Mouse (Mus musculus) embryonic facial prominence, embryonic 13.5 days (tissue): ENCODE measurements at regions not wholly inside any gene's neighbourhood (a gene's known extent, or its start where the extent isn't known, plus 50 kb on each side); places are given as distances from the start of the nearest gene placed in this dataset.

Source experiments
- ATAC-seq: fragments of 200-750 bp; cut with Nextera tagmentation; 2 replicates; pipeline ENCODE4 v1.8.0; 2017; ENCODE audit warnings: low read depth; ENCODE audit not compliant: insufficient number of reproducible peaks, insufficient read depth, low FRiP score, low TSS enrichment
- H3K27ac ChIP-seq: fragments of 300-500 bp; sonication (generic); 2 replicates; pipeline ENCODE4 v1.5.1; 2015; ENCODE audit warnings: moderate library complexity, mild to moderate bottlenecking, inconsistent platforms
- H3K27me3 ChIP-seq: fragments of 300-500 bp; sonication (generic); 2 replicates; pipeline ENCODE4 v1.6.1; 2015; ENCODE audit warnings: mild to moderate bottlenecking, inconsistent platforms
- H3K36me3 ChIP-seq: fragments of 300-500 bp; sonication (generic); 2 replicates; pipeline ENCODE4 v1.6.1; 2015; ENCODE audit warnings: mild to moderate bottlenecking, inconsistent platforms
- H3K4me1 ChIP-seq: fragments of 300-500 bp; sonication (generic); 2 replicates; pipeline ENCODE4 v1.6.1; 2015; ENCODE audit warnings: inconsistent platforms
- H3K4me2 ChIP-seq: fragments of 300-500 bp; sonication (generic); 2 replicates; pipeline ENCODE4 v1.6.1; 2015; ENCODE audit warnings: moderate library complexity, mild to moderate bottlenecking, inconsistent platforms
- H3K4me3 ChIP-seq: fragments of 300-500 bp; sonication (generic); 2 replicates; pipeline ENCODE4 v1.5.1; 2015; ENCODE audit warnings: mild to moderate bottlenecking, inconsistent platforms
- H3K9ac ChIP-seq: fragments of 300-500 bp; sonication (generic); 2 replicates; pipeline ENCODE4 v1.6.1; 2015; ENCODE audit warnings: mild to moderate bottlenecking, inconsistent platforms
- H3K9me3 ChIP-seq: fragments of 300-500 bp; sonication (generic); 2 replicates; pipeline ENCODE4 v1.6.1; 2016; ENCODE audit warnings: inconsistent platforms
- WGBS: fragments of 180-500 bp; shearing (Covaris S2); methylation state at CpG from one replicate; pipeline ENCODE4 v1.1.7; 2015; ENCODE audit warnings: mixed read lengths; 5-methylcytosine and 5-hydroxymethylcytosine counted together

- H3K27ac ChIP-seq = no peak overlapping the region
- no peaks in the 10 kb centered on the region for H3K36me3 ChIP-seq
- ATAC-seq = no peak
- no peak overlapping the region for H3K4me2 ChIP-seq
- 50% methylated on average over 6 of the region's 6 CpGs for WGBS
- H3K4me3 ChIP-seq = no peak overlapping the region
- no peak overlapping the region for H3K9ac ChIP-seq
- H3K27me3 ChIP-seq = 0 out of 2 replicates have a peak, but pooled peaks cover 4% of the 10 kb centered on the region
- no peaks in the 10 kb centered on the region for H3K4me1 ChIP-seq
- H3K9me3 ChIP-seq = no peaks in the 10 kb centered on the region
Observed at GRCm38 (mm10) chr2:147961633-147962032, 85.1 kb downstream of the Foxa2 start.

GRCm38 (mm10) chr2:147954183-147954582 lies 92.6 kb downstream of the Foxa2 start:
- no peak overlapping the region for H3K9ac ChIP-seq
- ATAC-seq = no peak
- H3K9me3 ChIP-seq = no peaks in the 10 kb centered on the region
- H3K36me3 ChIP-seq = no peaks in the 10 kb centered on the region
- no peaks in the 10 kb centered on the region for H3K27me3 ChIP-seq
- H3K4me2 ChIP-seq = no peak overlapping the region
- no peaks in the 10 kb centered on the region for H3K4me1 ChIP-seq
- H3K4me3 ChIP-seq = no peak overlapping the region
- WGBS = 37% methylated on average over 2 of the region's 2 CpGs
- no peak overlapping the region for H3K27ac ChIP-seq

- WGBS = 91% methylated on average over 5 of the region's 5 CpGs
- no peaks in the 10 kb centered on the region for H3K36me3 ChIP-seq
- H3K9ac ChIP-seq = no peak overlapping the region
- H3K27ac ChIP-seq = no peak overlapping the region
- H3K27me3 ChIP-seq = no peaks in the 10 kb centered on the region
- H3K4me2 ChIP-seq = no peak overlapping the region
- ATAC-seq = no peak
- H3K9me3 ChIP-seq = no peaks in the 10 kb centered on the region
- no peaks in the 10 kb centered on the region for H3K4me1 ChIP-seq
- no peak overlapping the region for H3K4me3 ChIP-seq
Observed at GRCm38 (mm10) chr2:147951233-147951632, 95.5 kb downstream of the Foxa2 start.

- Histone ChIP-seq H3K4me3 (no peak overlapping the region), H3K9ac (no peak overlapping the region), H3K27me3 (no peaks in the 10 kb centered on the region), H3K4me2 (no peak overlapping the region), H3K4me1 (no peaks in the 10 kb centered on the region), H3K36me3 (no peaks in the 10 kb centered on the region), H3K27ac (no peak overlapping the region), H3K9me3 (no peaks in the 10 kb centered on the region)
- ATAC-seq = no peak
- 77% methylated on average over 7 of the region's 7 CpGs for WGBS
Observed at GRCm38 (mm10) chr2:147944171-147945040, 102.4 kb downstream of the Foxa2 start.

- H3K27me3 ChIP-seq = no peaks in the 10 kb centered on the region
- H3K4me2 ChIP-seq = no peak overlapping the region
- H3K36me3 ChIP-seq = no peaks in the 10 kb centered on the region
- 76% methylated on average over 4 of the region's 4 CpGs for WGBS
- no peak for ATAC-seq
- no peaks in the 10 kb centered on the region for H3K4me1 ChIP-seq
- H3K27ac ChIP-seq = no peak overlapping the region
- no peaks in the 10 kb centered on the region for H3K9me3 ChIP-seq
- H3K4me3 ChIP-seq = no peak overlapping the region
- no peak overlapping the region for H3K9ac ChIP-seq
Observed at GRCm38 (mm10) chr2:147942591-147942990, 104.2 kb downstream of the Foxa2 start.

- WGBS = 6% methylated on average over 4 of the region's 4 CpGs
- Histone ChIP-seq H3K4me2 (no peak overlapping the region), H3K9me3 (no peaks in the 10 kb centered on the region), H3K27me3 (no peaks in the 10 kb centered on the region), H3K36me3 (no peaks in the 10 kb centered on the region), H3K9ac (no peak overlapping the region), H3K4me1 (no peaks in the 10 kb centered on the region), H3K4me3 (no peak overlapping the region), H3K27ac (no peak overlapping the region)
- ATAC-seq = no peak
Observed at GRCm38 (mm10) chr2:147941319-147941718, 105.5 kb downstream of the Foxa2 start.

GRCm38 (mm10) chr2:147932494-147932893 lies 114.3 kb downstream of the Foxa2 start:
- ATAC-seq = no peak
- 77% methylated on average over 2 of the region's 2 CpGs for WGBS

GRCm38 (mm10) chr2:147929031-147929711 lies 117.6 kb downstream of the Foxa2 start:
- Histone ChIP-seq H3K9me3 (no peaks in the 10 kb centered on the region), H3K4me1 (0 out of 2 replicates have a peak, but pooled peaks cover 4% of the 10 kb centered on the region), H3K27me3 (no peaks in the 10 kb centered on the region), H3K9ac (no peak overlapping the region), H3K36me3 (no peaks in the 10 kb centered on the region), H3K4me3 (no peak overlapping the region), H3K4me2 (no peak overlapping the region), H3K27ac (no peak overlapping the region)
- no peak for ATAC-seq
- 67% methylated on average over 5 of the region's 5 CpGs for WGBS

More at GRCm38 (mm10) chr2:147932494-147932893, 114.3 kb downstream of the Foxa2 start:
- Histone ChIP-seq H3K4me2 (no peak overlapping the region), H3K27me3 (no peaks in the 10 kb centered on the region), H3K4me3 (no peak overlapping the region), H3K9ac (no peak overlapping the region), H3K9me3 (no peaks in the 10 kb centered on the region), H3K27ac (no peak overlapping the region), H3K4me1 (0 out of 2 replicates have a peak, but pooled peaks cover 4% of the 10 kb centered on the region), H3K36me3 (no peaks in the 10 kb centered on the region)

GRCm38 (mm10) chr2:147927792-147928670 lies 118.7 kb downstream of the Foxa2 start:
- no peak overlapping the region for H3K27ac ChIP-seq
- no peak overlapping the region for H3K4me2 ChIP-seq
- no peaks in the 10 kb centered on the region for H3K9me3 ChIP-seq
- H3K9ac ChIP-seq = no peak overlapping the region
- ATAC-seq = no peak
- H3K4me1 ChIP-seq = 0 out of 2 replicates have a peak, but pooled peaks cover 4% of the 10 kb centered on the region
- no peaks in the 10 kb centered on the region for H3K27me3 ChIP-seq
- 47% methylated on average over 10 of the region's 10 CpGs for WGBS
- H3K36me3 ChIP-seq = no peaks in the 10 kb centered on the region
- no peak overlapping the region for H3K4me3 ChIP-seq

GRCm38 (mm10) chr2:147926861-147927260 lies 119.9 kb downstream of the Foxa2 start:
- no peak for ATAC-seq
- WGBS = 81% methylated on average over 3 of the region's 3 CpGs

GRCm38 (mm10) chr2:147907341-147907740 lies 139.4 kb downstream of the Foxa2 start:
- no peak overlapping the region for H3K9ac ChIP-seq
- no peaks in the 10 kb centered on the region for H3K4me1 ChIP-seq
- no peaks in the 10 kb centered on the region for H3K36me3 ChIP-seq
- peaks cover 4% of the 10 kb centered on the region; the same call in 1 of the 2 replicates for H3K27me3 ChIP-seq
- no peak overlapping the region for H3K4me2 ChIP-seq
- H3K9me3 ChIP-seq = no peaks in the 10 kb centered on the region
- 77% methylated on average over 6 of the region's 6 CpGs for WGBS
- no peak overlapping the region for H3K4me3 ChIP-seq
- H3K27ac ChIP-seq = no peak overlapping the region
- ATAC-seq = no peak

More at GRCm38 (mm10) chr2:147926861-147927260, 119.9 kb downstream of the Foxa2 start:
- 0 out of 2 replicates have a peak, but pooled peaks cover 4% of the 10 kb centered on the region for H3K4me1 ChIP-seq
- no peak overlapping the region for H3K4me2 ChIP-seq
- H3K27ac ChIP-seq = no peak overlapping the region
- no peaks in the 10 kb centered on the region for H3K27me3 ChIP-seq
- H3K9ac ChIP-seq = no peak overlapping the region
- H3K36me3 ChIP-seq = no peaks in the 10 kb centered on the region
- H3K9me3 ChIP-seq = no peaks in the 10 kb centered on the region
- no peak overlapping the region for H3K4me3 ChIP-seq
